11 mouse cellular contexts compared by ENCODE assay signal in the genomic region with DNA sequence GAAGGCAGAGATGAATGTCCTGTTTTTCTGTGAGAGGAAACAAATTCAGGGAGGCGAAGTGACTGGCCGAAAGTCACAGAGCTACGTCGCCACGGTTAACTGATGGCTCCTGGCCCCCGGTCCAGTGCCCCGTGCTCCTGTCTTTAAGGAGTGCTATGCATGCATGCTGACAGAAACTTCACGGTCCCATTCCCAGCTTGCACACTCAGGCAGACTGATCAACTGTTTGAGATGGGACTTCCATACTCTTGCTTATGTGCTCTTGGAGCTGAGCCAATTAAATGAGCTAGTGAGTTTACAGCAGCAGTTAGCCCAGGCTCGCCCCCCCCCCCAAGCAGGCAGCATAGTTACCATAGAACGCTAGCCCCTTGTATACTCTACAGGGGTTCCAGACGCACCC. TPM values are rescaled to one million over a fixed set of nuclear protein-coding genes. Genes with fewer than 3 reads are reported as not detected.
DNase-seq lines count a peak whose midpoint lies in the region; ATAC-seq and TF ChIP-seq lines count a peak whose summit lies in the region.
"Had no signal": no experiment of that assay in that cellular context is flagged by ENCODE, and none has a peak within 500 bp of the region (broad histone marks: within the 10 kb centered on the region; RNA-seq: fewer than 3 reads in every experiment).

No protein-coding gene starts in this region.

- H3K36me3 ChIP-seq in forebrain, embryonic 14.5 days (ENCODE audit: control insufficient read depth, insufficient read depth, low read length): no peaks in the 10 kb centered on the region
- no peaks in the 10 kb centered on the region for H3K36me3 ChIP-seq in forebrain, embryonic 13.5 days (ENCODE audit: poor library complexity, severe bottlenecking)
- no peaks in the 10 kb centered on the region for H3K36me3 ChIP-seq in liver, adult 2 months (ENCODE audit: control insufficient read depth, insufficient read depth, low read length)
- no peaks in the 10 kb centered on the region for H3K36me3 ChIP-seq in liver, postnatal 0 days (replicated peaks; ENCODE audit: insufficient read depth, low read length)
- H3K36me3 ChIP-seq in embryonic facial prominence, embryonic 14.5 days (ENCODE audit: control insufficient read depth, insufficient read depth, low read length): no peaks in the 10 kb centered on the region
- H3K36me3 ChIP-seq in liver, embryonic 13.5 days: no peaks in the 10 kb centered on the region
- no peaks in the 10 kb centered on the region for H3K36me3 ChIP-seq in thymus, adult 2 months (ENCODE audit: control insufficient read depth, insufficient read depth, low read length)

- peaks cover 30% of the 10 kb centered on the region for H3K4me1 ChIP-seq in forebrain, embryonic 14.5 days (ENCODE audit: control insufficient read depth, insufficient read depth, low read length)
- peaks cover 57% of the 10 kb centered on the region for H3K4me1 ChIP-seq in forebrain, embryonic 13.5 days
- peaks cover 2% of the 10 kb centered on the region for H3K4me1 ChIP-seq in liver, adult 2 months (ENCODE audit: control insufficient read depth, insufficient read depth, low read length)
- peaks cover 45% of the 10 kb centered on the region for H3K4me1 ChIP-seq in liver, postnatal 0 days (ENCODE audit: insufficient read depth)
- H3K4me1 ChIP-seq in embryonic facial prominence, embryonic 14.5 days (ENCODE audit: control insufficient read depth, insufficient read depth, low read length): peaks cover 58% of the 10 kb centered on the region
- H3K4me1 ChIP-seq in liver, embryonic 13.5 days (replicated peaks): peaks cover 72% of the 10 kb centered on the region
- peaks cover 4% of the 10 kb centered on the region for H3K4me1 ChIP-seq in thymus, adult 2 months (replicated peaks; ENCODE audit: control insufficient read depth, insufficient read depth, low read length)

- H3K79me2 ChIP-seq in liver, adult 2 months (ENCODE audit: control insufficient read depth, insufficient read depth, low read length): no peaks in the 10 kb centered on the region; the same call in 1 of the 2 replicates

- TF ChIP-seq EP300 in liver, postnatal 0 days (IDR thresholded peaks at IDR 0.05; ENCODE audit: low read depth): no peak

- H3K27ac ChIP-seq in forebrain, embryonic 14.5 days (ENCODE audit: low read depth, low read length): no peak overlapping the region
- no peak overlapping the region for H3K27ac ChIP-seq in forebrain, embryonic 13.5 days
- H3K27ac ChIP-seq in liver, adult 2 months (replicated peaks; ENCODE audit: insufficient read depth, low read depth, low read length): peak overlapping the region; percentile 27
- no peak overlapping the region for H3K27ac ChIP-seq in liver, postnatal 0 days (ENCODE audit: low read depth)
- H3K27ac ChIP-seq in embryonic facial prominence, embryonic 14.5 days (replicated peaks; ENCODE audit: low read depth, low read length): peak overlapping the region; percentile 90
- H3K27ac ChIP-seq in liver, embryonic 13.5 days: peak overlapping the region; percentile 68
- H3K27ac ChIP-seq in thymus, adult 2 months (ENCODE audit: control insufficient read depth, insufficient read depth, low read length): no peak overlapping the region

- TF ChIP-seq POLR2A in liver, adult 2 months (IDR thresholded peaks at IDR 0.05; ENCODE audit: extremely low read depth, insufficient read depth, low read length): no peak
- no peak for TF ChIP-seq POLR2A in thymus, adult 2 months (IDR thresholded peaks at IDR 0.05; ENCODE audit: control insufficient read depth, extremely low read depth, insufficient read depth, low read length, poor library complexity)

- no peak overlapping the region for H3K9ac ChIP-seq in forebrain, embryonic 14.5 days (ENCODE audit: low read length)
- no peak overlapping the region for H3K9ac ChIP-seq in forebrain, embryonic 13.5 days
- no peak overlapping the region for H3K9ac ChIP-seq in liver, adult 2 months (ENCODE audit: low read depth, low read length)
- no peak overlapping the region for H3K9ac ChIP-seq in liver, postnatal 0 days (replicated peaks)
- no peak overlapping the region for H3K9ac ChIP-seq in embryonic facial prominence, embryonic 14.5 days (ENCODE audit: low read depth, low read length)
- peak overlapping the region; percentile 29; the same call in 1 of the 2 replicates for H3K9ac ChIP-seq in liver, embryonic 13.5 days

- DNase-seq in forebrain, embryonic 14.5 days (ENCODE audit: low spot score): peak; percentile 51
- DNase-seq in liver, adult 2 months (ENCODE audit: extremely low read depth, low read depth, low spot score): no peak
- DNase-seq in liver, postnatal 0 days: no peak
- peak; percentile 77 for DNase-seq in embryonic facial prominence, embryonic 14.5 days (ENCODE audit: low spot score)
- DNase-seq in liver, embryonic 13.5 days: no peak
- DNase-seq in thymus, adult 2 months: no peak
- no peak for DNase-seq in layer of hippocampus, adult 9-10 months (ENCODE audit: low spot score)
- DNase-seq: B cell, adult 2 months had no signal

- no peak overlapping the region for H3K4me2 ChIP-seq in forebrain, embryonic 14.5 days (ENCODE audit: low read length)
- H3K4me2 ChIP-seq in forebrain, embryonic 13.5 days: no peak overlapping the region
- H3K4me2 ChIP-seq in liver, postnatal 0 days (ENCODE audit: low read depth, low read length): no peak overlapping the region
- peak overlapping the region; percentile 35; the same call in 1 of the 2 replicates for H3K4me2 ChIP-seq in embryonic facial prominence, embryonic 14.5 days (ENCODE audit: low read depth, low read length)
- peak overlapping the region; percentile 39 for H3K4me2 ChIP-seq in liver, embryonic 13.5 days

- ATAC-seq in forebrain, embryonic 14.5 days: no peak
- no peak for ATAC-seq in forebrain, embryonic 13.5 days
- ATAC-seq in liver, postnatal 0 days: no peak
- no peak for ATAC-seq in embryonic facial prominence, embryonic 14.5 days (ENCODE audit: low read depth)
- ATAC-seq in liver, embryonic 13.5 days (ENCODE audit: low read depth): no peak

- no peaks in the 10 kb centered on the region for H3K27me3 ChIP-seq in forebrain, embryonic 14.5 days (replicated peaks; ENCODE audit: control insufficient read depth, insufficient read depth, low read length)
- H3K27me3 ChIP-seq in forebrain, embryonic 13.5 days: no peaks in the 10 kb centered on the region
- H3K27me3 ChIP-seq in liver, adult 2 months (ENCODE audit: control insufficient read depth, insufficient read depth, low read length): no peaks in the 10 kb centered on the region
- no peaks in the 10 kb centered on the region for H3K27me3 ChIP-seq in liver, postnatal 0 days (ENCODE audit: insufficient read depth, low read length)
- no peaks in the 10 kb centered on the region for H3K27me3 ChIP-seq in embryonic facial prominence, embryonic 14.5 days (replicated peaks; ENCODE audit: control insufficient read depth, insufficient read depth, low read length)
- no peaks in the 10 kb centered on the region for H3K27me3 ChIP-seq in liver, embryonic 13.5 days
- no peaks in the 10 kb centered on the region; the same call in 1 of the 2 replicates for H3K27me3 ChIP-seq in thymus, adult 2 months (ENCODE audit: control insufficient read depth, insufficient read depth, low read length)

- no peak overlapping the region for H3K4me3 ChIP-seq in forebrain, embryonic 14.5 days (ENCODE audit: low read depth, low read length)
- H3K4me3 ChIP-seq in forebrain, embryonic 13.5 days: no peak overlapping the region
- no peak overlapping the region for H3K4me3 ChIP-seq in liver, adult 2 months (ENCODE audit: insufficient read depth, low read depth, low read length)
- no peak overlapping the region for H3K4me3 ChIP-seq in liver, postnatal 0 days (ENCODE audit: low read depth, low read length)
- no peak overlapping the region for H3K4me3 ChIP-seq in embryonic facial prominence, embryonic 14.5 days (ENCODE audit: low read depth, low read length)
- no peak overlapping the region for H3K4me3 ChIP-seq in liver, embryonic 13.5 days (replicated peaks)
- no peak overlapping the region for H3K4me3 ChIP-seq in thymus, adult 2 months (ENCODE audit: control insufficient read depth, insufficient read depth, low read length)

- no peak for TF ChIP-seq CTCF in liver, adult 2 months (IDR thresholded peaks at IDR 0.05; ENCODE audit: low read depth, low read length)
- TF ChIP-seq CTCF in liver, postnatal 0 days (IDR thresholded peaks at IDR 0.05; ENCODE audit: low read depth): no peak
- no peak for TF ChIP-seq CTCF in thymus, adult 2 months (IDR thresholded peaks at IDR 0.05; ENCODE audit: borderline replicate concordance, control insufficient read depth, extremely low read depth, insufficient read depth, low read length, poor library complexity)

- H3K9me3 ChIP-seq in forebrain, embryonic 14.5 days (replicated peaks; ENCODE audit: control insufficient read depth, low read length): no peaks in the 10 kb centered on the region
- H3K9me3 ChIP-seq in forebrain, embryonic 13.5 days (replicated peaks): no peaks in the 10 kb centered on the region
- no peaks in the 10 kb centered on the region for H3K9me3 ChIP-seq in liver, postnatal 0 days (ENCODE audit: low read length)
- H3K9me3 ChIP-seq in embryonic facial prominence, embryonic 14.5 days (ENCODE audit: control insufficient read depth, low read length): no peaks in the 10 kb centered on the region
- no peaks in the 10 kb centered on the region for H3K9me3 ChIP-seq in liver, embryonic 13.5 days (replicated peaks)

- 38% methylated on average over 11 of the region's 11 CpGs for WGBS in forebrain, embryonic 14.5 days
- WGBS in forebrain, embryonic 13.5 days: 44% methylated on average over 11 of the region's 11 CpGs
- WGBS in liver, adult 2 months: 76% methylated on average over 11 of the region's 11 CpGs
- WGBS in liver, postnatal 0 days (ENCODE audit: insufficient replicate concordance): 38% methylated on average over 11 of the region's 11 CpGs
- WGBS in embryonic facial prominence, embryonic 14.5 days: 34% methylated on average over 11 of the region's 11 CpGs
- 26% methylated on average over 11 of the region's 11 CpGs for WGBS in liver, embryonic 13.5 days (ENCODE audit: insufficient replicate concordance)
- WGBS in thymus, adult 2 months: 88% methylated on average over 11 of the region's 11 CpGs

RNA-seq across cellular contexts. Expression of a gene that starts 19.5 kb away (rescaled TPM):
- polyA plus RNA-seq in forebrain, embryonic 14.5 days (2014; fragmentation: Nextera tagmentation; extraction: Ambion mirVana): 4.0 and 4.7 TPM in 2 replicates
- polyA plus RNA-seq in forebrain, embryonic 13.5 days (2015; fragmentation: Nextera tagmentation; extraction: Ambion mirVana): 4.8 and 6.5 TPM in 2 replicates
- total RNA-seq in liver, adult 2 months (2014; rRNA removed): 7.2 and 11.8 TPM in 2 replicates
- 7.2 and 7.6 TPM in 2 replicates for polyA plus RNA-seq in liver, adult 2 months (2012; rRNA removed)
- polyA plus RNA-seq in liver, postnatal 0 days (2015; fragmentation: Nextera tagmentation; extraction: Ambion mirVana): 5.1 TPM in 2 replicates
- polyA plus RNA-seq in embryonic facial prominence, embryonic 14.5 days (2014; fragmentation: Nextera tagmentation; extraction: Ambion mirVana): 64.8 and 67.2 TPM in 2 replicates
- 2.6 and 3.2 TPM in 2 replicates for polyA plus RNA-seq in liver, embryonic 13.5 days (2015; fragmentation: Nextera tagmentation; extraction: Ambion mirVana)
- polyA plus RNA-seq in thymus, adult 2 months (2012; rRNA removed): 21.6 and 25.6 TPM in 2 replicates

RNA-seq across cellular contexts. Expression of a gene that starts 35.0 kb away (rescaled TPM):
- not detected in 2 replicates for polyA plus RNA-seq in forebrain, embryonic 14.5 days (2014; fragmentation: Nextera tagmentation; extraction: Ambion mirVana)
- not detected in 2 replicates for polyA plus RNA-seq in forebrain, embryonic 13.5 days (2015; fragmentation: Nextera tagmentation; extraction: Ambion mirVana)
- total RNA-seq in liver, adult 2 months (2014; rRNA removed): not detected in 2 replicates
- 0.09 TPM in 1 of 2 replicates, not detected in the other for polyA plus RNA-seq in liver, adult 2 months (2012; rRNA removed)
- not detected in 2 replicates for polyA plus RNA-seq in liver, postnatal 0 days (2015; fragmentation: Nextera tagmentation; extraction: Ambion mirVana)
- polyA plus RNA-seq in embryonic facial prominence, embryonic 14.5 days (2014; fragmentation: Nextera tagmentation; extraction: Ambion mirVana): 0.17 and 0.46 TPM in 2 replicates
- not detected in 2 replicates for polyA plus RNA-seq in liver, embryonic 13.5 days (2015; fragmentation: Nextera tagmentation; extraction: Ambion mirVana)
- 0.22 TPM in 1 of 2 replicates, not detected in the other for polyA plus RNA-seq in thymus, adult 2 months (2012; rRNA removed)
- polyA plus RNA-seq: forebrain, embryonic 11.5 days; liver, embryonic 16.5 days had no signal

RNA-seq across cellular contexts. Expression of a gene that starts 57.7 kb away (rescaled TPM):
- not detected in 2 replicates for polyA plus RNA-seq in forebrain, embryonic 14.5 days (2014; fragmentation: Nextera tagmentation; extraction: Ambion mirVana)
- not detected in 2 replicates for polyA plus RNA-seq in forebrain, embryonic 13.5 days (2015; fragmentation: Nextera tagmentation; extraction: Ambion mirVana)
- 16.6 and 59.5 TPM in 2 replicates for total RNA-seq in liver, adult 2 months (2014; rRNA removed)
- polyA plus RNA-seq in liver, adult 2 months (2012; rRNA removed): 0.42 and 1.0 TPM in 2 replicates
- polyA plus RNA-seq in liver, postnatal 0 days (2015; fragmentation: Nextera tagmentation; extraction: Ambion mirVana): 0.42 and 6.5 TPM in 2 replicates
- 0.30 and 0.56 TPM in 2 replicates for polyA plus RNA-seq in embryonic facial prominence, embryonic 14.5 days (2014; fragmentation: Nextera tagmentation; extraction: Ambion mirVana)
- 0.17 TPM in 1 of 2 replicates, not detected in the other for polyA plus RNA-seq in liver, embryonic 13.5 days (2015; fragmentation: Nextera tagmentation; extraction: Ambion mirVana)
- 1.1 and 1.4 TPM in 2 replicates for polyA plus RNA-seq in thymus, adult 2 months (2012; rRNA removed)
- polyA plus RNA-seq: forebrain, embryonic 11.5 days had no signal

Comparison
In these comparisons a context has a peak if more than half of its experiments do, and no peak if none do; other contexts are left out.
1. H3K27ac ChIP-seq: peak in liver, adult 2 months (single experiment), embryonic facial prominence, embryonic 14.5 days (single experiment) and liver, embryonic 13.5 days (single experiment); none in forebrain, embryonic 14.5 days (single experiment), forebrain, embryonic 13.5 days (single experiment), liver, postnatal 0 days (single experiment) and thymus, adult 2 months (single experiment).
2. H3K4me2 ChIP-seq: peak in embryonic facial prominence, embryonic 14.5 days (single experiment) and liver, embryonic 13.5 days (single experiment); none in forebrain, embryonic 14.5 days (single experiment), forebrain, embryonic 13.5 days (single experiment) and liver, postnatal 0 days (single experiment).
3. DNase-seq: peak in forebrain, embryonic 14.5 days (single experiment) and embryonic facial prominence, embryonic 14.5 days (single experiment); none in liver, adult 2 months (single experiment), liver, postnatal 0 days (single experiment), liver, embryonic 13.5 days (single experiment), thymus, adult 2 months (single experiment) and layer of hippocampus, adult 9-10 months (single experiment).